Mouse (Mus musculus) urinary bladder, postnatal 14 days (tissue): ENCODE data around the gene Pomc.
A peak's percentile ranks its signal among the peaks of the same experiment; 100 is the strongest.
"Not testable (repeated sequence)": the region's sequence is repeated elsewhere in the genome, so short reads cannot be mapped to it uniquely, and the experiment has no call there.

Experiments
- DNase-seq: peaks from one replicate; pipeline ENCODE4 v3.0.0; 2021; ENCODE audit warnings: low spot score

Gene Pomc

GRCm38 (mm10) chr12:3968380-3968779, 13.6 kb downstream of the Pomc start:
- no peak for DNase-seq

GRCm38 (mm10) chr12:3973169-3973568, 18.4 kb downstream of the Pomc start:
- DNase-seq, result not testable (repeated sequence)

DNA sequence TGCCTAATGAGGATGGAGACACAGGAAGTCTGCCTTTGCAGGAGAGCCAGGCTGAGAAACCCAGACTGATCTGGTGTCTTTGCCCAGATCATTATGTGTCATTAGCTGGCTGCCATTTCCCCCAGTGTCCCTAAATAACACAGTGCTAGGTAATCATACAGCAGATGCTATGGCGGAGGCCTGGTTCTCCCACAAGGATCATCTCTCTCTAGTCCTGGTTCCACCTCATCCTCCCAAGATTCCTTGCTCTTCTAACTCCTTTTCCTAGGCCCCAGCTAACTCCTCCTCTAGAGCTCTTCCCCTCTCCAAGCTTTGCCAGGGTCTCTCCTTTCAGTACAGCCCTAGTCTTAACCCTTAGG, 26.2 kb downstream of the Pomc start:
- no peak for DNase-seq

- peak; percentile 87 for DNase-seq
These were observed 26.8 kb downstream of the Pomc start for GRCm38 (mm10) chr12:3981350-3982131.

- DNase-seq, result peak; percentile 67
These were observed 27.5 kb downstream of the Pomc start for GRCm38 (mm10) chr12:3982257-3982656.

DNA sequence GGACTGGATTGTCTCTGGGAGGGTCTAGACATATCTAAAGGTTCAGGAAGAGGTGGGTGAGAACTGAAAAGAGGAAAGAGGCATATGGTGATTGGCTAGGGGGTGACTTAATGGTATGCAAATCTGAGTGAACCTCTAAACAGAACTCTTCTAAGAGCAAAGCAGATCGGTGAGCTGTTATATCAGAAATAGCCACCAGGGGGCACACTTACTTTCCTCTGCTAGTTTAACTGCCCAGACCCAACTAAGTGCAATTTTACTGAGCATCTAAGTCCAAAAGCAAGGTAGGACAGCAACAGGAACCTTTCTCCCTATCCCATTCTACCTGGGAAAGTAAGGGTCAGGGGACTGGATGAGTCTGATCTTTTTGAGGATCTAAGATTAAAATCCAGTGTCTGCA, 29.0 kb downstream of the Pomc start:
- DNase-seq, result peak; percentile 82

GRCm38 (mm10) chr12:3984446-3984845, 29.7 kb downstream of the Pomc start:
- no peak for DNase-seq

GRCm38 (mm10) chr12:3989943-3990342, 35.2 kb downstream of the Pomc start:
- no peak for DNase-seq

GRCm38 (mm10) chr12:3991047-3991446, 36.3 kb downstream of the Pomc start:
- no peak for DNase-seq

- DNase-seq, result no peak
These were observed 42.0 kb downstream of the Pomc start for GRCm38 (mm10) chr12:3996749-3997148.

- DNase-seq, result no peak
These were observed 45.7 kb downstream of the Pomc start for GRCm38 (mm10) chr12:4000406-4000805.

- no peak for DNase-seq
These were observed 49.9 kb downstream of the Pomc start for GRCm38 (mm10) chr12:4004648-4005047.

DNA sequence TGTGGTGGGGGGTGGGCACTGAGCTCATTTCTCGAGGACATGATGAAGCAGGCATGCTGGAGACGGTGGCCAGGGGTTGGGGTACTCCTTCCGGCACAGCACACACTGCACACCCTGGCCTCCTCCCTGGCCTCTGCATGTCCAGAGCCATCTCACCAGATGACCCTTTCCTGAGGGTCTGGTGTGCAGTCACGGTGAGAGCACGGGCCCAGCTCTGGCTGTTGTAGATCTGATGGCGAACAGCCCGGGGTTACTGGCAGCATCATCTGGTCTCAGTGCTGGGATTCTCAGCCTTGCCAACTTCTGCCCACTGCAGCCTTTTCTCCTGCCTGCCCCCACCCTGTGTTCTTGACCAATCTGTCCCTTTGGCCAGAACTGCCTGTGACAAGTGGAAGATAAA, 51.3 kb downstream of the Pomc start:
- DNase-seq, result no peak

GRCm38 (mm10) chr12:4007181-4007580, 52.4 kb downstream of the Pomc start:
- peak; percentile 8 for DNase-seq

DNA sequence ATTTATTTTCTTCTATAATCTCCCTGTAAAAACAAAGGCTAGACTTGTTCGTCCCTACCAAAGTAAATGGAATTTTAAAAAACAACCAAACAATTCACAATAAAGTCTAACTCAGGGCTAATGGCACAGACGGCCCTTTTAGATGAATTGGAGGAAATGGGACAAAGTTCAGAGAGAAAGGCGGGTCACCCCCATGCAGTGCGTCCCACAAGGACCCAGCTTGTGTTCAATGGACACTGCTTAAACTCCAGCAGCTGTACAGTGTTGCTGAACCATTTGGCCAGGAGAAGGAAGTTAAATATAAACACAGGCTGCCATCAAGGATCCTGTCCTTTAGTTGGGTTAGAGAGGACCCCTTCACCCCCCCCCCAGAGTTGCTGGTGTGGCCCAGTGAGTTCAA, 53.0 kb downstream of the Pomc start:
- DNase-seq, result no peak

- no peak for DNase-seq
These were observed 54.0 kb downstream of the Pomc start for GRCm38 (mm10) chr12:4008731-4009130.
